Mouse (Mus musculus) urinary bladder, postnatal 4 days (tissue): ENCODE measurements around the gene Arhgef15.

Experiments
- DNase-seq, 2 experiments: peaks; one replicate each; pipeline ENCODE4 v3.0.0; 2021 to 2022; ENCODE audit warnings: low spot score in 2 of 2

Gene Arhgef15

GRCm38 (mm10) chr11:68914566-68914965, 42.7 kb downstream of the Arhgef15 start:
- no peak for DNase-seq

- DNase-seq = no peak
Observed at GRCm38 (mm10) chr11:68911531-68912177, 45.6 kb downstream of the Arhgef15 start.

GRCm38 (mm10) chr11:68908846-68909503, 48.3 kb downstream of the Arhgef15 start:
- DNase-seq = no peak

- DNase-seq = no peak
Observed at GRCm38 (mm10) chr11:68907251-68907650, 50.0 kb downstream of the Arhgef15 start.

GRCm38 (mm10) chr11:68906461-68906790, 50.9 kb downstream of the Arhgef15 start:
- DNase-seq = no peak

- DNase-seq = no peak
Observed at GRCm38 (mm10) chr11:68905665-68906460, 51.4 kb downstream of the Arhgef15 start.

GRCm38 (mm10) chr11:68905138-68905531, 52.1 kb downstream of the Arhgef15 start:
- no peak for DNase-seq

GRCm38 (mm10) chr11:68904375-68905137, 52.7 kb downstream of the Arhgef15 start:
- peak; percentile 36 to 77 for DNase-seq

- DNase-seq = no peak
Observed at GRCm38 (mm10) chr11:68903775-68904174, 53.5 kb downstream of the Arhgef15 start.

GRCm38 (mm10) chr11:68902823-68903222, 54.5 kb downstream of the Arhgef15 start:
- no peak for DNase-seq

GRCm38 (mm10) chr11:68902367-68902766, 54.9 kb downstream of the Arhgef15 start:
- DNase-seq = no peak

- DNase-seq = no peak
Observed at GRCm38 (mm10) chr11:68902047-68902364, 55.3 kb downstream of the Arhgef15 start.

GRCm38 (mm10) chr11:68901351-68902046, 55.8 kb downstream of the Arhgef15 start, which contains the start of gene Rpl26:
Rpl26 (plus strand) TSS chr11:68901583.
- peak; percentile 95 to 99 for DNase-seq

- no peak for DNase-seq
Observed at GRCm38 (mm10) chr11:68900519-68901350, 56.5 kb downstream of the Arhgef15 start.

- DNase-seq = no peak
Observed at GRCm38 (mm10) chr11:68899815-68900214, 57.5 kb downstream of the Arhgef15 start.

GRCm38 (mm10) chr11:68898790-68899189, 58.5 kb downstream of the Arhgef15 start:
- DNase-seq = no peak

- no peak for DNase-seq
Observed at GRCm38 (mm10) chr11:68897838-68898237, 59.4 kb downstream of the Arhgef15 start.

GRCm38 (mm10) chr11:68897120-68897519, 60.2 kb downstream of the Arhgef15 start:
- no peak for DNase-seq

- DNase-seq = no peak
Observed at GRCm38 (mm10) chr11:68896247-68896646, 61.0 kb downstream of the Arhgef15 start.

GRCm38 (mm10) chr11:68893911-68894464, 63.3 kb downstream of the Arhgef15 start:
- DNase-seq = no peak
